Mouse (Mus musculus) ES-E14 (cell line): ENCODE measurements around the gene Asphd2.

Source experiments
- HCFC1 ChIP-seq: IDR thresholded peaks from 2 replicates; pipeline ENCODE4 v1.6.1; 2012; ENCODE audit warnings: low read length, inconsistent platforms, borderline replicate concordance; ENCODE audit not compliant: insufficient read depth
- ZNF384 ChIP-seq: IDR thresholded peaks from 2 replicates; pipeline ENCODE4 v1.6.1; 2012; ENCODE audit warnings: low read depth, low read length, inconsistent platforms

DNA sequence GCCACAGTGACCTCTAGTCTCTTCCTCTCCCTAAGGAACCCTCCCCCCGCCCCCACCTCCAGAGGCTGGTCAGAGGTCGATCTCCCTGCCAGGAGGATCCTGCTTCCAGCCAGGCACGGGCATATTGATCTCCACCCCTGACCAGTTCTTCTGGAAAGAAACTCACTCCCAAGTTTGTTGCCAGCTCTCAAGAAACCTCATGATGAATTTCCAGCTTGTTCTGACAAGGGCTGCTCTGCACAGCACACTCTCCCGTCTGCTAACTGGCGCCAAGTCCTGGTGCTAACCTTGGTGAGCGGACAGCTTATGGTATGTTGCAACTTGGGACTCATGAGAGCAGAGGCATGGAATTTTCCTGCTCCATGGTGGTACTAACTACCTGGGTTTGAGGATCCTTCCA, 15.9 kb downstream of the Asphd2 start:
- no peak for TF ChIP-seq HCFC1
- no peak for TF ChIP-seq ZNF384
